Mouse (Mus musculus) gastrocnemius, adult 18-20 months (tissue): ENCODE measurements around the gene Fbrs. TPM values are rescaled to one million over a fixed set of nuclear protein-coding genes. Genes with fewer than 3 reads are reported as not detected.
"Not testable (repeated sequence)": the region's sequence is repeated elsewhere in the genome, so short reads cannot be mapped to it uniquely, and the experiment has no call there.

Experiments used
- DNase-seq: peaks from one replicate; pipeline ENCODE4 v3.0.0; 2021; ENCODE audit warnings: low spot score
- long read RNA-seq, 2 experiments: library from polyadenylated mRNA; stranded (forward); transcript quantifications; one replicate each; pipeline ENCODE4 v2.0.0; 2021
- total RNA-seq, 2 experiments: library from RNA; stranded (reverse); gene quantifications; 2 replicates each; pipeline ENCODE4 v1.2.3; 2021

Fbrs gene
- total RNA-seq: 10 to 100 TPM; 25.2 to 26.6 TPM
- long read RNA-seq, experiment 1, full-length matches to known transcripts: 1 of 2 reads
- long read RNA-seq, experiment 1, partial matches to known transcripts: 0 of 2 reads
- long read RNA-seq, experiment 1, other reads (novel, unspliced or antisense): 1 of 2 reads
- long read RNA-seq, experiment 2, full-length matches to known transcripts: 1 of 7 reads
- long read RNA-seq, experiment 2, partial matches to known transcripts: 1 of 7 reads
- long read RNA-seq, experiment 2, other reads (novel, unspliced or antisense): 5 of 7 reads

DNA sequence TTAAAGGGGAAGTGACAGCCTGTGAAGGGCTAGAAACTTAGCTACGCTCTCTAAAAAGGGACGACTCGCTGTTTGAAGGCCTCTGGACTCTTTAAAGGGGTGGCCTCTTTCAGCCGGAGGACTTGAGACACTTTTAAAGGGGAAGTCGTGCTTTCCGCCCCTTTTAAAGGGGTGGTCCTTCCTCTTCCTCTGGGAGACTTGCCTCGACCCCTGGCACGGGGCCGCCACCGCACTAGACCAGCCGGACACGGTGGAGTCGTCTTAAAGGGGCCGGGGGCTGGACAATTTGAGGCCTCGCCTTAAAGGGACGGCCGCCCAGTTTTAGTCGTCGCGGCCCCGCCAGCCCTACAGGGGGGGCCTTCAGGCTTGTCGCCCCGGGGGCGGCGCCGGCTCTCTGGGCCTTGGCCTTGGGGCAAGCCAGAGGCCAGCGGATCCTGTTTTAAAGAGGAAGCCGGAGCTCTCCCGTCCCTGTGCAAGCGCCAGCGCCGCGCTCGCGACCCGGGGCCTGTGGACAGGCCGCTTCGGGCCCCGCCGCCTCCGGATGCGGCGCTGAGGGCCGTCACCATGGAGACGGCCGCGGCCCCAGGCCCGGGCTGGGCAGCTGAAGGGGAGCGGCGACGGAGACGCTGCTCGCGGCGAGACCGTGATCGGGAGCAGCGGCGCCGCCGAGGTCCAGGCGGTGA is at the start of gene Fbrs:
Gene Fbrs, plus strand, starts transcription at position 565 of the 683 bp plus-strand sequence.
- peak; percentile 98 for DNase-seq

DNA sequence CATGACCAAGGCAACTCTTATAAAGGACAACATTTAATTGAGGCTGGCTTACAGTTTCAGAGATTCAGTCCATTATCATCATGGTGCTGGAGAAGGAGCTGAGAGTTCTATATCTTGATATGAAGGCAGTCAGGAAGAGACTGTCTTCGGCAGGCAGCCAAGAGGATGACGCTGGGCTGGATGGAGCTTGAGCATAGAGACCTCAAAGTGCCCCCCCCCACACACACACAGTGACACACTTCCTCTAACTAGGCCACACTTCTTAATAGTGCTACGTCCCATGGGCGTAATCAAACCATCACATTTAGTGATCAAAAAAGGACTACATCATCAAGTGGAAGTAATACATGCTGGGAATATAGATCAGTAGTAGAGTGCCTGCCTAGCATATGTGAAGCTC is 43.8 kb upstream of the Fbrs start:
- no peak for DNase-seq

- DNase-seq: no peak
Observed at GRCm38 (mm10) chr7:127437724-127438123, 41.3 kb upstream of the Fbrs start.

GRCm38 (mm10) chr7:127443976-127444375 is 35.0 kb upstream of the Fbrs start:
- DNase-seq: no peak

GRCm38 (mm10) chr7:127448521-127449300 is 30.3 kb upstream of the Fbrs start, which contains the start of gene Zfp689:
Gene Zfp689, minus strand, starts transcription at chr7:127449158.
- DNase-seq: peak; percentile 96

DNA sequence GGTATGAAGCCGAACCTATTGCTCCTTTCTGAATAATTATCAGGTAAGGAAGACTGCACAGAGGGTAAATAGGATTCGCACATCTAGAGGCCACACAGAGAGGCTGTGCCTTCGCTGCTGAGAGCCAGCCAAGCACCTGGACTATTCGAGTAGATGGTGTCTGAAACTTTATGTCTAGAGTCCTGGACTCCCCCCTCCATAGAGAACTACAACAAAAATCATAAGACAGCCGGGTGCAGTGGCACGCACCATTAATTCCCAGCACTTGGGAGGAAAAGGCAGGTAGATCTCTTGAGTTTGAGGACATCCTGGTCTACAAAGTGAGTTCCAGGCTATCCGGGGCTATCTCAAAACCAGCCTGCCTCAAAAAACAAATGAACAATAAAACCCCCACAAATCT is 29.0 kb upstream of the Fbrs start:
- no peak for DNase-seq

GRCm38 (mm10) chr7:127453056-127453455 is 25.9 kb upstream of the Fbrs start:
- DNase-seq: no peak

GRCm38 (mm10) chr7:127454905-127455304 is 24.1 kb upstream of the Fbrs start:
- DNase-seq: no peak

GRCm38 (mm10) chr7:127458371-127459122 is 20.5 kb upstream of the Fbrs start:
- not testable (repeated sequence) for DNase-seq

GRCm38 (mm10) chr7:127459311-127459710 is 19.7 kb upstream of the Fbrs start, which contains the start of gene Prr14:
Gene Prr14, plus strand, starts transcription at chr7:127459611.
- not testable (repeated sequence) for DNase-seq

DNA sequence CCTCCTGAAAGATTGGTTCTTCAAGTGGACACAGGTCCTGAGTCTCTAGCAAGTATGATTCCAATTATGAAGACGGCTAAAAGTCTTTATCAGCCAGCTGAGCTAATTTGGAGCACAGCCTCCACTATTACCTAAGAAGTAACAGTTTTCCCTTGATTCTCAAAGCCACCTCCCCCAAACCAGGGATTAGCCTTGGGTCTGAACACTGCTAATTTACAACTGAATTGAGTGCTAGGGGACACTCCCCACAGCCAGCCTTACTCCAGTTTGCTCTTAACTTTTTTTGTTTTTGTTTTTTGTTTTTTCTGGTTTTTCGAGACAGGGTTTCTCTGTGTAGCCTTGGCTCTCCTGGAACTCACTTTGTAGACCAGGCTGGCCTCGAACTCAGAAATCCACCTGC is 13.8 kb upstream of the Fbrs start:
- no peak for DNase-seq

DNA sequence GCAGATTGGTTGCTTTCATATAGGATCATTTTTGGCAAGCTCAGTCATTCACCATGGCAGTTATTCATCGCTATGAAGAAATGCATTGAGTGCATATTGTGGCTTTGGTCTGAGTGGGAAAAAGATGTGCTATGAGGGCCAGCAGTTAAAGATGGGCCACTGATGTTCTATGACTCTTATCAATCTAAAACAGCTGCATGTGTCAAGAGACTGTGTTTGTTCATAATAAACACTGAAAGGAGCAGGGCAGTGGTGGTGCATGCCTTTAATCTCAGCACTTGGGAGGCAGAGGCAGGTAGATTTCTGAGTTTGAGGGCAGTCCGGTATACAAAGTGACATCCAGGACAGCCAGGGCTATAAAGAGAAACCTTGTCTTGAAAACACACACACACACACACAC is 13.3 kb upstream of the Fbrs start:
- DNase-seq: not testable (repeated sequence)

GRCm38 (mm10) chr7:127466606-127467005 is 12.4 kb upstream of the Fbrs start:
- no peak for DNase-seq

- no peak for DNase-seq
Observed at GRCm38 (mm10) chr7:127470011-127470715, 8.8 kb upstream of the Fbrs start.

DNA sequence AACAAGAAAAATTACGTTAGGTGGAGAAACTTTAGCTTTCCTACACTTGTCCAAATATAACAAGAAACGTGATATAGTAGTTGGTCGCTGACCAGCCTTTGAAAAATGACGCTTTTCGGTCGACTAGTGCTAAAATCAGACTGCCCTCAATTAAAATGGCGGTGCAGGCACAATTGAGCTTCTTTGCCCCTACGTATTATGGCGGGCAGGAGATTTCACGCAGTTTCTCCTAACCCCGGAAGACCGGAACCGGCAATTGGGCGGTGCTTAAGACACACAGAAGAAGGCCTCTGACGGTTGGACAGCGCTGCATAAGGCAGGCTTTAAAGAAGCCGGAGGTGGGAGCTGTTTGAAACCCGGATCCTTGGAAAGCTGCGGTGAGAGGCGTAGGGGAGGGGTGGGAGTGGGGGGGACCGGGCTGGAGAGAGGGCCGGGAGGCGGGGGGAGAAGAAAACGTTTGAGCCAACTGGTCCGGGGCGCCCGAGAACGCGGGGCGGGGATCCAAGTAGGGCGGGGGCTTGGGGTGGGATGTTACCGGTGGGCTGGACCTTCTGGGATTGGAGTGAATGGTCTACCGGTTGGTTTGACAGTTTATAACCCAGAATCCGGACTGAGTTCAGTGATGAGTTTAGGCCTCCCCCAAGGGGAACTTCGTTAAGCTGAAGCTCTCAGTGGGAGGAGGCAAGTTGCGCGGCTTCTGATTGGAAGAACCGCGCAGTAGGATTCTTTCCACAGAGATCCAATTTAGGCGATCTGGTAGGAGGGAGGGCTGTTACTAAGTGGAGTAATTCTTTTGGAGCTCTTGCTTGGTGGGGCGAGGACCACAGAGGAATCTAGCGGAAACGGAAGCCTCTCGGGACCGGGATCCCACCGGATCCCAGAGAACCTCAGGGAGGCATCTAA is 8.0 kb upstream of the Fbrs start:
- DNase-seq: peak; percentile 94

DNA sequence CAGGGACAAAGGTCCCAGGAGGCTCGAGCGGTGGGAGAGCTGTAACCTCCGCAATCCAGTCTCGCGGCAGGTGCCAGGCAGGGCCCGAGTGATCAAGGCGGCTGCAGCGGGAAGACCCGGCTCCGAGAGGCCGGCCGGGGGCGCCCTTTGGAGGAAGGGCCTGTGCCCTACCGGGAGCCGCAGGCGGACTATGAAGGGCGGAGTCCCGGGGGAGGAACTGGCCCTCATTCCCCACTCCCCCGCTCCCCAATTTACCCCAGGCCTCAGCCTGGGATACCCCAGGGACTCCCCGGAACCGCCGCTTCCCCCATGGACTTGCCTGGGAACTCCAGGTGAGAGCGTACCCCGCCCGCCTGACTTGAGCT is 7.4 kb upstream of the Fbrs start:
- DNase-seq: no peak

DNA sequence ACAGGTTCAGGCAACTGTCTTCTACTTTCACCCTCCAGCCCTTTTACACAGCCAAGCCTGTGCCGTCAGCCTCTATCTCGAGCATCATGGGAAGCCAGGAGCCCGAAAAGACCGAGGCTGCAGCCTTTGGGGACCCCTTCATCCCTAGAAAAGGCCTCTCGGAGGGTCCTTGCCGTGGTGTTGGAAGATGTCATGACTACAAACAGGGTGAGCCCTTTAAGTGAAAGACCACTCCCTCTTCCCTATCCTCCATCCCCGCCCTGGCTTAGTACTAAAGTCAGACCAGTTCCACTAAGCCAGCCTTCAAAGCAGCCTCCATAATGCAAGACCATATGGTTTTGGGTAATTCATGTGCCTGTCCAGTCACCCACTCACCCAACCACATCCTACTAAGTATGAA is 6.9 kb upstream of the Fbrs start:
- DNase-seq: no peak

DNA sequence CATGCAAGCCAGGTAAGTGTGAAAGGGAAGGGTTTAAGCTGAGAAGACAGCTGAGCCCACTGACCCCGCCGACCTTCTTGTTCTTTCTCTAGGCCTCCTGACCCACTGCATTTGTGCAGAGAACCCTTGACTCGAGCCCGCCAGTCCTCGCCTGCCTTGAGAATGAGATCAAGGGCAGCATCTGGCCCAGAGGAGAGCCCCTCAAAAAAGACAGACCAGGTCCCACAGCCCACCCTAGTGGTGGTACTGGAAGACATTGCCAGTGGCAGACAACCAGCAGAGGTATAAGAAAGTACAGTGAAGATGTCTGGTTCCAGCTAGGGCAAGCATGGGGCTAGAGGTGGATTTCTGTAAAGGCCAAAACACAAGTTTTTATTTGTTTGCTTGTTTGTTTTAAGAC is 5.3 kb upstream of the Fbrs start:
- DNase-seq: no peak

- no peak for DNase-seq
Observed at GRCm38 (mm10) chr7:127474378-127475070, 4.5 kb upstream of the Fbrs start.
